Mouse (Mus musculus) neural tube, embryonic 15.5 days (tissue): ENCODE data around the gene Cd47. TPM values are rescaled to one million over a fixed set of nuclear protein-coding genes. Genes with fewer than 3 reads are reported as not detected.
"Not testable (repeated sequence)": the region's sequence is repeated elsewhere in the genome, so short reads cannot be mapped to it uniquely, and the experiment has no call there.

Experiments
- ATAC-seq: fragments of 200-750 bp; cut with Nextera tagmentation; 2 replicates; pipeline ENCODE4 v1.8.0; 2017; ENCODE audit warnings: mild to moderate bottlenecking, moderate TSS enrichment, moderate library complexity; ENCODE audit not compliant: low FRiP score
- H3K27ac ChIP-seq: fragments of 300-500 bp; sonication (generic); replicated peaks from 2 replicates; pipeline ENCODE4 v1.5.1; 2015; ENCODE audit warnings: mild to moderate bottlenecking, inconsistent platforms
- H3K27me3 ChIP-seq: fragments of 300-500 bp; sonication (generic); replicated peaks from 2 replicates; pipeline ENCODE4 v1.6.1; 2015; ENCODE audit warnings: inconsistent platforms
- H3K36me3 ChIP-seq: fragments of 300-500 bp; sonication (generic); 2 replicates; pipeline ENCODE4 v1.6.1; 2015; ENCODE audit warnings: inconsistent platforms
- H3K4me1 ChIP-seq: fragments of 300-500 bp; sonication (generic); 2 replicates; pipeline ENCODE4 v1.6.1; 2015; ENCODE audit warnings: inconsistent platforms
- H3K4me2 ChIP-seq: fragments of 300-500 bp; sonication (generic); 2 replicates; pipeline ENCODE4 v1.6.1; 2015; ENCODE audit warnings: inconsistent platforms, mild to moderate bottlenecking, moderate library complexity
- H3K4me3 ChIP-seq: fragments of 300-500 bp; sonication (generic); replicated peaks from 2 replicates; pipeline ENCODE4 v1.5.1; 2015; ENCODE audit warnings: mild to moderate bottlenecking, inconsistent platforms
- H3K9ac ChIP-seq: fragments of 300-500 bp; sonication (generic); replicated peaks from 2 replicates; pipeline ENCODE4 v1.6.1; 2015; ENCODE audit warnings: mild to moderate bottlenecking, inconsistent platforms
- H3K9me3 ChIP-seq: fragments of 300-500 bp; sonication (generic); replicated peaks from 2 replicates; pipeline ENCODE4 v1.6.1; 2016; ENCODE audit warnings: inconsistent platforms
- WGBS: fragments of 180-500 bp; shearing (Covaris S2); methylation state at CpG from one replicate; pipeline ENCODE4 v1.1.7; 2015; ENCODE audit warnings: mixed read lengths; 5-methylcytosine and 5-hydroxymethylcytosine counted together
- polyA plus RNA-seq: library from polyadenylated mRNA; unstranded; fragments of >200 nt; fragmentation: Nextera tagmentation; extraction: Ambion mirVana; gene quantifications from 2 replicates; pipeline ENCODE4 v1.2.1, GENCODE M21; 2015

Cd47 gene
- polyA plus RNA-seq, 1 experiment from 2014 or later, result 153 TPM

DNA sequence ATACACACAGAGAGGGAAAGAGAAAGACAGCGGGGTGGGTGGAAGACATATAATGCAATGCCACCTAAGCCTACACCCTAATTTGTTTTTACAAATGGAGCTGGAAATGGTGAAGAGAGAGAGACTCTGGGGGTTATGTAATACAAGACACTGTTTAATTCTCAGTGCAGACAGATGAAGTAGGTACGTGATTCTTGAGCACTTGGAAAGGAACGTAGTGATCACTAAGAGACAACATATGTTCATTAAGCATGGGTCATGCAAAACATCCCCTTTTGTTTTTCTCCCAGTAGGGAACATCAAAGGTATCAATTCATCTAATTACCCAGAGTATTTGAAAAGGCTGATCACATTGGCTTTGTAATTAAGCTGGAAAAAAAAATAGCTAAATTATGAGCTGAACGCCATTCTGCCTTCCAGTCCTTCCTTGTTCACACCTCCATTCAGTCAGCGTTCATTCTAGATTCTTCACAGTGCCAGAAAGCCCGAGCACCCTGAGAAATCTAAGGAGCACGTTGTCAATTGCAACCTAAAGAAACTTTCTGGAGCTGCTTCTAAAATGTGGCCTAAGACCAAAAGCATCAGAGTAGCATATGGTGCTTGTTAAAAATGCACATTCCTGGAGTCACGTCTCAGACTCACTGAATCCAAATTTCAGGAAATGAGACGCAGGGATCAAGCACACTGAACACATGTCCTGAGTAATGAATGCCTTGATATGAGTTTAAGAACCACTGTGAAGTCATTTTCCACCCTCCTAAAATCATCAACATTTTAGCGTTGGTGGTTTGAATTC is 12.7 kb downstream of the Cd47 start:
- no peaks in the 10 kb centered on the region for H3K27me3 ChIP-seq
- H3K4me2 ChIP-seq, result no peak overlapping the region
- H3K9ac ChIP-seq, result no peak overlapping the region
- WGBS, result 68% methylated on average over 10 of the region's 10 CpGs
- H3K4me1 ChIP-seq, result no peaks in the 10 kb centered on the region
- no peak overlapping the region for H3K27ac ChIP-seq
- H3K9me3 ChIP-seq, result no peaks in the 10 kb centered on the region
- H3K4me3 ChIP-seq, result no peak overlapping the region
- no peak for ATAC-seq
- no peaks in the 10 kb centered on the region for H3K36me3 ChIP-seq

DNA sequence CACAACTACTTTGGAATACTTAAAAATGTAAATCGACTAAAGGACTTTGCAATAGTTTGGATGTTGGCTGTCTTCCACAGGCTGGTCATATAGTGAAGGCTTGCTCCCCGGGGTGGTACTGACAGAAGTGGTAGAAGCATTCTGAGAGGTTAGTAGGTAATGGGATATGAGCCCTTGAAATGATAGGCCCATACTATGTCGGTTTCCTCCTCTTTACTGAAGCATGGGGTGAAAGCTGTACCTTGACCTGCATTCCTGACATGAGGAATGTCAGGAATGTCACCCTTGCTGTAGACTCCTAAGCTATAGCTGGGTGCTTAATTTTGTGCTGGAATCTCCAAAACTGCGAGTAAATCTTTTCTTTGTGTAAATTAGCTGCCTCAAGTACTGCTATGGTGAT is 14.1 kb downstream of the Cd47 start:
- Histone ChIP-seq H3K27me3 (no peaks in the 10 kb centered on the region), H3K4me2 (no peak overlapping the region), H3K4me1 (no peaks in the 10 kb centered on the region), H3K9me3 (no peaks in the 10 kb centered on the region), H3K36me3 (no peaks in the 10 kb centered on the region), H3K4me3 (no peak overlapping the region), H3K9ac (no peak overlapping the region), H3K27ac (no peak overlapping the region)
- 80% methylated on average over 4 of the region's 4 CpGs for WGBS
- ATAC-seq, result no peak

DNA sequence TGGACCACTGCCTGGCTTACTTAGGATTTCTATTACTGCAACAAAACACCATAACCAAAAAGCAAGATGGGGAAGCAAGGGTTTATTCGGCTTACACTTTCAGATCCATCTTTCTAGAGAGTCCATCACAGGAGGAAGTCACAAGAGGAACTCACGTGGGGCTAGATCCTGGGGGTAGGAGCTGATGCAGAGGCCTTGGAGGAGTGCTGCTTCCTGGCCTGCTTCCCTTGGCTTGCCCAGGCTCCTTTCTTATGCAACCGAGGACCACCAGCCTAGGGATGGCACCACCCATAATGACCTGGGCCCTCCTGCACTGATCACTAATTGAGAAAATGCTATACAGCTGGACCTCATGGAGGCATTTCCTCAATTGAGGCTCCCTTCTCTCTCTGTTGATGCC is 16.6 kb downstream of the Cd47 start:
- Histone ChIP-seq H3K4me3 (no peak overlapping the region), H3K27ac (no peak overlapping the region), H3K4me2 (no peak overlapping the region), H3K36me3 (no peaks in the 10 kb centered on the region), H3K9ac (no peak overlapping the region), H3K4me1 (no peaks in the 10 kb centered on the region), H3K9me3 (no peaks in the 10 kb centered on the region), H3K27me3 (no peaks in the 10 kb centered on the region)
- no peak for ATAC-seq
- WGBS, result 94% methylated on average over 3 of the region's 3 CpGs

DNA sequence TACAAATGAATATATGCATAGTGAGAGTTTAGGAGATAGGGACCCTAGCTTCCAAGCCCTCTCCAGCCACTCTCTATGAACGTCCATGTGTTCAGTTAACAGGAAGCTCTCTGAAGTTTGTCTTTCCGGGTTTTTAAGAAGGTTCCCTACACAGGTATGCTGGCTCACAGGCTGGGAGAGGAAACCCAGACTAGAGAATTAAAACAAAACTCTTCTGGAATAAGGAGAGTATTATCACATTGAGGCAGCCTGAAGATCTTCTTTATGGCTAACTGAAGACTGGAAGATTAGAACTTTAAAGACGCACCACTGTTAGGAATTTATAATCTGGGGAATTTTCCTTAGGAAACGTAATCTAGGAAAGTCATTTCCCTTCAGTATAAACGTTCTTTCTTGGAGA is 17.8 kb downstream of the Cd47 start:
- Histone ChIP-seq H3K36me3 (no peaks in the 10 kb centered on the region), H3K27me3 (no peaks in the 10 kb centered on the region), H3K27ac (no peak overlapping the region), H3K9ac (no peak overlapping the region), H3K4me2 (no peak overlapping the region), H3K4me1 (no peaks in the 10 kb centered on the region), H3K9me3 (no peaks in the 10 kb centered on the region), H3K4me3 (no peak overlapping the region)
- no peak for ATAC-seq
- WGBS, result 87% methylated on average over 5 of the region's 5 CpGs

DNA sequence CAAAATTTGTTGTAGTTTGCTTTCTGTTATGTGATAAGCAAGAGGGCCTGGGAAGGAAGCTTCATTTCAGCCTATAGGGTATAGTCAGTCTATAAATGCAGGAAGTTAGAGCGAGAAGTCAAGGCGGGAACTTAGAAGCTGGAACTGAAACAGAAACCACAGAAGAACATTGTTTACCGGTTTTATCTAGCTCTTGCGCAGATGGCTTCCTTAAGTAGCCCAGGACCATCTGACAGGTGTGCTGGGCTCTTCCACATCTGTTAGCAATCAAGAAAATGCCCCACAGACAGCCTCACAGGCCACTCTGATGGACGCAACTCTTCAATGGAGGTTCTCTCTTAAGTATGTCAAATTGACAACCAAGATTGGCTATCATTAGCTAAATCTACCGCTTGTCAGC is 18.3 kb downstream of the Cd47 start:
- H3K4me2 ChIP-seq, result no peak overlapping the region
- no peaks in the 10 kb centered on the region for H3K9me3 ChIP-seq
- H3K4me3 ChIP-seq, result no peak overlapping the region
- no peaks in the 10 kb centered on the region for H3K36me3 ChIP-seq
- no peak for ATAC-seq
- no peaks in the 10 kb centered on the region for H3K27me3 ChIP-seq
- H3K4me1 ChIP-seq, result no peaks in the 10 kb centered on the region
- 90% methylated on average over 6 of the region's 6 CpGs for WGBS
- H3K27ac ChIP-seq, result no peak overlapping the region
- H3K9ac ChIP-seq, result no peak overlapping the region

DNA sequence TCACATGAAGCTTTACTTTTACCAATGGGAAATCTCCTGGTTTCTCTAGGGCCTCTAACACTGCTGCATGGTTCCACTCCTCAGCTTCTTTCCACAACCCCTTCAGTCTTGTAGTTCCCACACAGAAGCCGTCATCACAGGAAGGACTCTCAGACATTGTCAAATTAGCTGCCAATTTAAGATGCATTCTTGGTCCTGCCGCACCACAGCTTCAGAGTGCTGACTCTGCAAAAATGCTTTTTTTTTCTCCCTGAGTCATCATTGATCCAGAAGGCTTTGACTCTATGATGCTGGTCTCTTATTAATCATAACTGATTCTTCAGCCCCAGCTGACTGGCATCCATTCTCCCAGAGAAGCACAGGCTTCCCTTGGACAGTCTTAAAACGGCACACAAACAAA is 19.2 kb downstream of the Cd47 start:
- H3K4me1 ChIP-seq, result no peaks in the 10 kb centered on the region
- no peak overlapping the region for H3K27ac ChIP-seq
- H3K9me3 ChIP-seq, result no peaks in the 10 kb centered on the region
- H3K27me3 ChIP-seq, result no peaks in the 10 kb centered on the region
- H3K36me3 ChIP-seq, result no peaks in the 10 kb centered on the region
- ATAC-seq, result no peak
- H3K4me3 ChIP-seq, result no peak overlapping the region
- 88% methylated on average over 3 of the region's 3 CpGs for WGBS
- H3K9ac ChIP-seq, result no peak overlapping the region
- H3K4me2 ChIP-seq, result no peak overlapping the region

DNA sequence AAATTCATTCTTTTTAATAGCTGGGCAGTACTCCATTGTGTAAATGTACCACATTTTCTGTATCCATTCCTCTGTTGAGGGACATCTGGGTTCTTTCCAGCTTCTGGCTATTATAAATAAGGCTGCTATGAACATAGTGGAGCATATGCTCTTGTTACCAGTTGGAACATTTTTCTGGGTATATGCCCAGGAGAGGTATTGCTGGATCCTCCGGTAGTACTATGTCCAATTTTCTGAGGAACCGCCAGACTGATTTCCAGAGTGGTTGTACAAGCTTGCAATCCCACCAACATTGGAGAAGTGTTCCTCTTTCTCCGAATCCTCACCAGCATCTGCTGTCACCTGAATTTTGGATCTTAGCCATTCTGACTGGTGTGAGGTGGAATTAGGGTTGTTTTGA is 30.6 kb downstream of the Cd47 start:
- not testable (repeated sequence) for H3K9me3 ChIP-seq, H3K27ac ChIP-seq, H3K9ac ChIP-seq, H3K4me3 ChIP-seq, H3K4me2 ChIP-seq, H3K4me1 ChIP-seq, H3K36me3 ChIP-seq, H3K27me3 ChIP-seq, ATAC-seq
- 98% methylated on average over 3 of the region's 3 CpGs for WGBS

DNA sequence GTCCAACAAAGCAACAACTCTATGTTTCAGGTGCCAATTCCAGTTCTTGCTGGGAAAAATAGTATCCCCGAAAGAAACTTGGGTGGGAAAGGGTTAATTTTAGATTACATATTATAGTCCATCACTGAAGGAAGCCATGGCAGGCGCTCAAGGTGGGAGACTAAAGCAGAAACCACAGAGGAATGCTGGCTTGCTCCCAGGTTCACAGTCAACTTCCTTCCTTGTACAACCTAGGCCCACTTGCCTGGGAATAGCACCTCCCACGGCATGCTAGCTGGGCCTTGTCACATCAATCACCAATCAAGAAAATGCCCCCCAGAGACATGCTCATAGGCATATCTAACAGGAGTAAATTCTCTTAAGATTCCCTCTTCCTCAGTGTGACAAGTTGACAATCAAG is 32.0 kb downstream of the Cd47 start:
- Histone ChIP-seq H3K27me3 (no peaks in the 10 kb centered on the region), H3K27ac (no peak overlapping the region), H3K4me2 (no peak overlapping the region), H3K36me3 (no peaks in the 10 kb centered on the region), H3K4me3 (no peak overlapping the region), H3K9me3 (no peaks in the 10 kb centered on the region), H3K9ac (no peak overlapping the region), H3K4me1 (no peaks in the 10 kb centered on the region)
- ATAC-seq, result no peak
- 82% methylated on average over 3 of the region's 3 CpGs for WGBS

DNA sequence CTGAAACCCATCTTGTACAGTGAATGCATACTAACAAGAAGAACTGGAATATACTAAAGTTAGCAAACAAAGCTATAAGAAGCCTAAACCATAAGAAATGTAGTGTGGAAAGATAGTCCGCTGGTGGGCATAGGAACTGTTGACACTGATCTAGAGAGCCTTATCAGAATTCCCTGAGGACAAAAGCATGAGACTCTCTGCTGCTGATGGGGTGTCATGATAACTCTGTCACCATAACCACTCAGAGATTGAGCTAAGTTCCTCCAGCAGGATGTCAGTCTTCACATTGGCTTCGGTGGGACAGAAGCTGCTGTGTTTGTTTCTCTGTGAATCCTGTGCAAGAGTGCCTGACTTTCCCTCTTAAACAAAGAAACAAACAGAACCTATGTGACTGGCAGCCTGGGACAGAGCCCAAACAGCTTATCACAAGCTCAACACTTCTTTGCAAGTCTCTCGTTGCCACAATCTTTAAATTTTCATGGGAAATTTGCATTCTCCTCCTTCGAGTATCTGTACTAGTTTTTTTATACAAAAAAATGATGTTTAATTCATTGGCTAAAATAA is 33.9 kb downstream of the Cd47 start:
- ATAC-seq, result no peak
- no peak overlapping the region for H3K27ac ChIP-seq
- H3K9ac ChIP-seq, result no peak overlapping the region
- no peaks in the 10 kb centered on the region for H3K27me3 ChIP-seq
- no peak overlapping the region for H3K4me3 ChIP-seq
- H3K4me2 ChIP-seq, result no peak overlapping the region
- WGBS, result 66% methylated on average over 4 of the region's 4 CpGs
- no peaks in the 10 kb centered on the region for H3K4me1 ChIP-seq
- H3K9me3 ChIP-seq, result no peaks in the 10 kb centered on the region
- H3K36me3 ChIP-seq, result no peaks in the 10 kb centered on the region

DNA sequence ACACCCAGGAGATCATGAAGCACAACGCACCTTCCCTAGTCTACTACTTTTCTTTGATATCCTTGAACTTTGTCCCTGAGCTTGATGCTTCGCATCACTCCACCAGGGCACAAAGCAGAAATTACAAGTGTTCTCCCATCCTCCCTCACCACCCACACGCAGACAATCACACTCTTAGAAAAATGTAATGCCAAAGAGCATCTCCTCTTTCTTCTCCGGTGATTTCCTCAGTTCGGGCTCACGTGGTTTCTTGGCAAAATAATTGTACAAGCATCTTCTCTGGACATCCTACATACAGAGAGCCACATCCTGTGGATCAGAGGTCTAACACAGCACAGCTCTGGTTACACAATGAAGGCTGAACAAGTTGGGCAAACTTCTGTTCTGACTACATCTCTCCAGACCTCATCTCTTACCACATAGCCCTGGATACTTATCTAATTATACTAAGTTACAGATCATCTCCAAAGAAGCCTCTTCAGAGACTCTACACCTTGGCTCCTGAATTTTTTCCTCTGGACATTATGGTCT is 36.4 kb downstream of the Cd47 start:
- Histone ChIP-seq H3K4me3 (no peak overlapping the region), H3K36me3 (no peaks in the 10 kb centered on the region), H3K27ac (no peak overlapping the region), H3K9me3 (no peaks in the 10 kb centered on the region), H3K27me3 (no peaks in the 10 kb centered on the region), H3K9ac (no peak overlapping the region), H3K4me2 (no peak overlapping the region), H3K4me1 (peaks cover 4% of the 10 kb centered on the region; the same call in 1 of the 2 replicates)
- 88% methylated on average over 6 of the region's 6 CpGs for WGBS
- no peak for ATAC-seq

DNA sequence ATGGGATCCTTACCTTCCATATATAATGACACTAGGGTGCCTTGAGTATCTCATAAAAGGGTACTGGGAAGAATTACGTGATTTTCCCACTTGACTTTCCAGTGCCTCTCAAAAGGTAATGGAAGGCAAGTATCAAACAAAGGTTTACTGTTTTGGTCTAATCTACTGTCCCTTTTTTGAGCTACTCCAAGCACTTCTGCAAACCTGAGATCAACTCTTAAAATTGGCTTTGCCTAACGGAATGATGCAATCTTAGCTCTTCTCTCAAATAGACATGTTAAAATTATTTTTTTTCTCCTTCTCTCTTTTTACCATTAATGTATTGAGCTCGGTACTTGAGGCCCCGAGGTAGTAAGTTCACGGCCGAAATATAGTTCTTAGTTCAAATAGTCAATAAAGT is 38.6 kb downstream of the Cd47 start:
- H3K4me2 ChIP-seq, result no peak overlapping the region
- H3K4me3 ChIP-seq, result no peak overlapping the region
- no peaks in the 10 kb centered on the region for H3K36me3 ChIP-seq
- peaks cover 4% of the 10 kb centered on the region; the same call in 1 of the 2 replicates for H3K4me1 ChIP-seq
- 77% methylated on average over 6 of the region's 6 CpGs for WGBS
- H3K27ac ChIP-seq, result no peak overlapping the region
- H3K9me3 ChIP-seq, result no peaks in the 10 kb centered on the region
- no peak for ATAC-seq
- H3K27me3 ChIP-seq, result no peaks in the 10 kb centered on the region
- H3K9ac ChIP-seq, result no peak overlapping the region
